ENCODE assay signal across 9 mouse cellular contexts in the genomic region with DNA sequence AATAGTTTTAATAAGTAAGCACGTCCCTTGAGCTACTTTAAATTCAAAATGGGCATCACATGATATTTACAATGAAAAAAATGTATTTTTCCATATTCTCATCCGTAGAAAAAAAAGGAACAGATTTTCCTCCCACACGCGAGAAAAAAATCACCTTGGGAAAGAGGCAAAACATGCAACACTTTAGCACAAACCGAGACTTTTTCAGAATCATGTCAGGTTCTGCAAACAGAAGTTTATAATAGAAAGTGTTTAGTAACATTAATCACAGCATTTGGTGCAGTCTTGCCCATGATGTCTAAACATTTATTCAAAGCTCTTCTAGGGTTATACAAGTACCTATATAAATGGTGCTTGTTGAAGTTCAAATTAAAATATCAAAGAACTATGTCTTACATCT.
"Had no signal": no experiment of that assay in that cellular context is flagged by ENCODE, and none has a peak within 500 bp of the region (broad histone marks: within the 10 kb centered on the region; RNA-seq: fewer than 3 reads in every experiment).

No protein-coding gene starts in this region.

- ATAC-seq: midbrain, embryonic 16.5 days had no signal

- DNase-seq: lung, adult 18-20 months; lung, embryonic 14.5 days; lung, postnatal 10 days; lung, postnatal 4 days; midbrain, embryonic 14.5 days; thymus, adult 18-20 months; thymus, postnatal 14 days; thymus, postnatal 36 days had no signal
